Mouse (Mus musculus) stomach, embryonic 16.5 days (tissue): ENCODE results near the gene Havcr2. TPM values are rescaled to one million over a fixed set of nuclear protein-coding genes. Genes with fewer than 3 reads are reported as not detected.
A peak's percentile ranks its signal among the peaks of the same experiment; 100 is the strongest.

Experiments used
- ATAC-seq: fragments of 200-750 bp; cut with Nextera tagmentation; 2 replicates; pipeline ENCODE4 v1.8.0; 2017; ENCODE audit warnings: moderate number of reproducible peaks, moderate TSS enrichment; ENCODE audit not compliant: insufficient read depth, low FRiP score
- H3K27ac ChIP-seq: fragments of 300-500 bp; sonication (generic); 2 replicates; pipeline ENCODE4 v1.5.1; 2014; ENCODE audit warnings: low read length
- H3K27me3 ChIP-seq: fragments of 300-500 bp; sonication (generic); 2 replicates; pipeline ENCODE4 v1.6.1; 2014; ENCODE audit warnings: low read length, control low read depth, mixed read lengths; ENCODE audit not compliant: control insufficient read depth, insufficient read depth
- H3K36me3 ChIP-seq: fragments of 300-500 bp; sonication (generic); 2 replicates; pipeline ENCODE4 v1.6.1; 2014; ENCODE audit warnings: low read length; ENCODE audit not compliant: control insufficient read depth, insufficient read depth
- H3K4me1 ChIP-seq: fragments of 300-500 bp; sonication (generic); 2 replicates; pipeline ENCODE4 v1.6.1; 2014; ENCODE audit warnings: low read length, control low read depth, mixed read lengths; ENCODE audit not compliant: control insufficient read depth, insufficient read depth
- H3K4me2 ChIP-seq: fragments of 300-500 bp; sonication (generic); 2 replicates; pipeline ENCODE4 v1.6.1; 2014; ENCODE audit warnings: low read depth, low read length, mixed read lengths
- H3K4me3 ChIP-seq: fragments of 300-500 bp; sonication (generic); replicated peaks from 2 replicates; pipeline ENCODE4 v1.5.1; 2014; ENCODE audit warnings: mild to moderate bottlenecking, low read length
- H3K9ac ChIP-seq: fragments of 300-500 bp; sonication (generic); 2 replicates; pipeline ENCODE4 v1.6.1; 2014; ENCODE audit warnings: low read length
- H3K9me3 ChIP-seq: fragments of 300-500 bp; sonication (generic); replicated peaks from 2 replicates; pipeline ENCODE4 v1.6.1; 2016; ENCODE audit warnings: low read length, control low read depth; ENCODE audit not compliant: control insufficient read depth
- WGBS: fragments of 180-500 bp; shearing (Covaris S2); extraction: QIAGEN DNeasy Blood & Tissue Kit; methylation state at CpG from one replicate; pipeline ENCODE4 v1.1.7; 2014; 5-methylcytosine and 5-hydroxymethylcytosine counted together
- polyA plus RNA-seq: library from polyadenylated mRNA; unstranded; fragments of >200 nt; fragmentation: Nextera tagmentation; extraction: Ambion mirVana; gene quantifications from 2 replicates; pipeline ENCODE4 v1.2.1, GENCODE M21; 2015

The Havcr2 gene
- polyA plus RNA-seq, 1 experiment from 2014 or later = 0.17 TPM

DNA sequence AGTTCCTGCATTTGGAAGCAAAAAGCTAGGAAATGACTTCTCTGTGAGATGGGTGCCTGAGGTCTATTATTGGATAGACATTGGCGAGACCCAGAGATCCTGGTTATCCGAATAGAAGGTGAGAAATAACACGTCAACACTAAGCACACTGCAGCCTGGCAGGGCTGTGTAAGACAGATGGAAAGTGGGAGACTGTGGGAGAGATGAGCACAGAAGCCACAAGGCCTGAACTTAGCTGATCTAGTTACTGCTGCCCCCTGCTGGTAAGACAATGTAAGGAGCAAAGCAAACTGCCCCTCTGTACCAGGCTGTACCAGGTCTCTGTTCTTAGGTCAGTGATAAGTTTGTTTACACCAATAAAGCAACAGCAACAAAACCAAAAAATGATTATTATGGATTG is 23.6 kb upstream of the Havcr2 start:
- Histone ChIP-seq H3K36me3 (no peaks in the 10 kb centered on the region), H3K9me3 (no peaks in the 10 kb centered on the region), H3K27ac (no peak overlapping the region), H3K4me3 (no peak overlapping the region), H3K27me3 (no peaks in the 10 kb centered on the region), H3K4me2 (no peak overlapping the region), H3K4me1 (no peaks in the 10 kb centered on the region), H3K9ac (no peak overlapping the region)
- 22% methylated on average over 3 of the region's 3 CpGs for WGBS
- peak; percentile 47; the same call in 1 of the 2 replicates for ATAC-seq

DNA sequence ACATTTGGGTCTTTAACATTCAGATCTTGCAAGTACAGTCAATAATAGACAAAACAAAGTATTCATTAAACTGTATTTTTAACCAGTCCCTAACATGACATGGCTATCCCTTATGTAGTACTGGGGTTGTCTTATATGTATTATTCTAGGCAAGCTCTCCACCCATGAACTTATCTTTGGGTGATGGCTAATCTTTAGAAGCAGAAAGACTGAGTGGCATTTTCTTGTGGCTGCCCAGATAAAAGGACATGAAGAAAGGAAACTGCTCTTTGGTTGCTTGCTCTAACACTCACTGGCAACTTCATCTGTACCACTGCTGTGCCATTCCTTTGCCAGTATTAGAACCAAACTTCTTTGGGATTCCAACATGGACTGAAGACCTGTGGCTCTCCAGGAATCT is 19.4 kb upstream of the Havcr2 start:
- H3K27me3 ChIP-seq = no peaks in the 10 kb centered on the region
- no peak overlapping the region for H3K4me3 ChIP-seq
- H3K36me3 ChIP-seq = no peaks in the 10 kb centered on the region
- H3K9ac ChIP-seq = no peak overlapping the region
- H3K4me2 ChIP-seq = no peak overlapping the region
- no peaks in the 10 kb centered on the region for H3K9me3 ChIP-seq
- ATAC-seq = no peak
- no peak overlapping the region for H3K27ac ChIP-seq
- peaks cover 3% of the 10 kb centered on the region; the same call in 1 of the 2 replicates for H3K4me1 ChIP-seq

DNA sequence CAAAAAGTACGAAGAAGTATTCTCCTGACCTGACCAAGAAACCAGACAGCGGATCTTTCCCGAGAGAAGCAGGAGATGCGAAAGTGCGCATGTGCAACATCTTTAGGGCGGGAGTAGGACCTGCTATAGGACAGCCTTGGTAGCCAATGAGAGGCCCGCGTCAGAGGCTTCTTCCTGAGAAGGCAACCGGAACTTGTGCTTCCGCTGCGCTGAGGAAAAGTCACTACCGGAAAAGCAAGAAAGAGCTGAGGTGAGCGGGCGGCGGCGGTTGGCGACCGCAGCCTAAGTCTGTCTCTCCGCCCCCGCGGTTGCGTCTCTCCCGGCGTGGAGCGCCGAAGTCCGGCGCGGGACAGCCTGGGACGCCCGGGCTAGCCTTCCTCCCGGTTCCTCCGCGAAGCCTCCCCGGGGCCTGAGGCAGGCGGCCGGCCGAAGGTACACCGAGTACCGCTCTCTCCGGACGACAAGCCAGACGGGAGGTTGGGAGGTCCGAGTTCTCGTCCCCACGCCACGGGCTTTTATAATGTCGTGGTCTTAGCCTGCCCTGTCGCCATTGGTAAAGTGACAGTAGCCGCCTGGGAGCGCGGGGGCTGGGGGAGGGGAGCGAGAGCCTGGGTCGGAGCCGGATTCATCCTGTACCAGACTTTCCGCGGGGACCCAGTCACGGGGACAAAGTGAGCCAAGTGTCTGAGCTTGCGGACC is 17.8 kb upstream of the Havcr2 start, which contains the start of gene Med7:
Gene Med7 (plus strand): TSS at position 166 of the 699 bp plus-strand sequence.
- Histone ChIP-seq H3K4me3 (peak within 1 kb of the TSS; percentile 98), H3K4me2 (peak within 1 kb of the TSS; percentile 90), H3K4me1 (peaks cover 3% of the 10 kb centered on the region; the same call in 1 of the 2 replicates), H3K27me3 (no peaks in the 10 kb centered on the region), H3K9ac (peak within 1 kb of the TSS; percentile 98), H3K27ac (peak within 1 kb of the TSS; percentile 96), H3K9me3 (no peaks in the 10 kb centered on the region), H3K36me3 (peaks cover 4% of the 10 kb centered on the region)
- WGBS = under 1% methylated on average over 59 of the region's 59 CpGs
- ATAC-seq = peak; percentile 99

DNA sequence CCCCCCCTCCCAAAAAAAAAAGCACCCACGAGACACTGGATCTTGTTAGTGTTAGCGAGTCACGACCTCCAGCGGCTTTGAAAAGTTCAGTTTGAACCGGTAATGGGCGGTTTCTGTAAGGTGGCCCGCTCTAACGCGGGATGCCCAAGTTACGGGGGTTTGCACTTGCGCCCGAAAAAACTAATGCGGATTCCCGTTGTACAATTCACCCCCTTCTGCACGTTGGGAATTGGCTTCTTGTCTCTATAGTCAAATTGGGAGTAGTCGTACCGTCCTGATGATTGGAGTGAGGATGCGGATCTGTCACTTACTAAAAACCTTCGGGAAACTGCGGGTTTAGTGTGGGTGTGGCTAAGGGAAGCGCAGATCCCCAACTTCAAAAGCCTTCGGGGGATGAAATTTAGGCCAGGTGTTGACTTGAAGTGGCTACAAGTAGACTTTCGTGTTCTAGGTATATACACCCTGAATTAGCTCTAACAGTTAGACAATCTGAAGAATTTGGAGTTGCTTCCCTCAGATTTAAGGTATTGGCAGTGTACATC is 17.2 kb upstream of the Havcr2 start:
- H3K4me3 ChIP-seq = peak overlapping the region; percentile 98
- H3K27me3 ChIP-seq = no peaks in the 10 kb centered on the region
- H3K4me2 ChIP-seq = peak overlapping the region; percentile 90
- H3K27ac ChIP-seq = peak overlapping the region; percentile 96; the same call in 1 of the 2 replicates
- no peak for ATAC-seq
- peaks cover 4% of the 10 kb centered on the region for H3K36me3 ChIP-seq
- H3K9me3 ChIP-seq = no peaks in the 10 kb centered on the region
- peaks cover 3% of the 10 kb centered on the region; the same call in 1 of the 2 replicates for H3K4me1 ChIP-seq
- 1% methylated on average over 23 of the region's 23 CpGs for WGBS
- H3K9ac ChIP-seq = peak overlapping the region; percentile 98

DNA sequence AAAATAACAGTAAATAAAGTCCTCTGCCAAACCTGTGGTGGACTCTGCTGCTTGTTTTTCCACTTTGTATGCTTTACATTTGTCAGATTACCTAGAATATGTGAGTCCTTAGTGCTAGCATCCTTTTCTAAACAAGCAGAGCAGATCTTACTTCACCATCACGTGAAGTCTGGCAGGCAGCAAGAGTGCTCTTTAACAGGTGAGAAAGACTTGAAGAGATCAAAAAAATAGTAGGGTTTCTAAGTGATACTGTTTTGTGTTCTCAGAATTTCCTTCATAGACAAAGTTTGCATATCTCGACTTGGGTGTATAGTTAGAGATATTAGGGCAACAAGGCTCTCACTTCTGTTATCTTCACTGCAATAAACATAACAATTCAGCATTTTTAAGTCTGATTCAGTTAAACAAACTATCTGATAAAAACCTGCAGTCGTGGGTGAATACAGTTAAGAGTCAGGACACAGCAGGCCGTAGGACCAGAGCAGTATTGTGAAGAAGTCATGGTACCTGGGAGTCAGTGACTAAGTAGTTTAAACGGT is 15.7 kb upstream of the Havcr2 start:
- no peak overlapping the region for H3K4me2 ChIP-seq
- 80% methylated on average over 5 of the region's 5 CpGs for WGBS
- peaks cover 3% of the 10 kb centered on the region; the same call in 1 of the 2 replicates for H3K4me1 ChIP-seq
- H3K4me3 ChIP-seq = no peak overlapping the region
- no peaks in the 10 kb centered on the region for H3K9me3 ChIP-seq
- H3K9ac ChIP-seq = no peak overlapping the region
- no peak for ATAC-seq
- H3K27ac ChIP-seq = no peak overlapping the region
- peaks cover 4% of the 10 kb centered on the region for H3K36me3 ChIP-seq
- H3K27me3 ChIP-seq = no peaks in the 10 kb centered on the region

DNA sequence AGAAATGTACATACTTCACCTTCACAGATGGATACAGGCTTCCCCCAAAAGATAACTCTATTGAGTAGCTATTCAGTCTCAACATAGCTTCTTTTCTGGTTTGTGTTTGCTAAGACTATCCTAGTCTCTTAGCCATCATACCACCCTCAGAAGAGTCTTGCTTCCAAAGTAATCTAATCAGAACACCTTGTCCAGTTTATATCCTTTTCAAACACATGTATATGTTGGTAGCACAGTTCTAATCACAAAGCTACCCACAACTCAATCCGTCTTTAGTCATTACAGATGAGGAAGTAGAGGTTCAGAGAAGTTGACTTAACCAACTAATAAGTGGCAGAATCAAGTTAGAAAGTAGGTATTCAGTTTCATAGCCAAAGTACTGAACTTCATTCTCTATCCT is 13.0 kb upstream of the Havcr2 start:
- 89% methylated on average over 1 of the region's 1 CpGs for WGBS
- no peak overlapping the region for H3K4me3 ChIP-seq
- H3K9me3 ChIP-seq = no peaks in the 10 kb centered on the region
- no peaks in the 10 kb centered on the region for H3K27me3 ChIP-seq
- H3K9ac ChIP-seq = no peak overlapping the region
- peaks cover 4% of the 10 kb centered on the region for H3K36me3 ChIP-seq
- no peak overlapping the region for H3K4me2 ChIP-seq
- ATAC-seq = no peak
- H3K4me1 ChIP-seq = peaks cover 3% of the 10 kb centered on the region; the same call in 1 of the 2 replicates
- no peak overlapping the region for H3K27ac ChIP-seq

DNA sequence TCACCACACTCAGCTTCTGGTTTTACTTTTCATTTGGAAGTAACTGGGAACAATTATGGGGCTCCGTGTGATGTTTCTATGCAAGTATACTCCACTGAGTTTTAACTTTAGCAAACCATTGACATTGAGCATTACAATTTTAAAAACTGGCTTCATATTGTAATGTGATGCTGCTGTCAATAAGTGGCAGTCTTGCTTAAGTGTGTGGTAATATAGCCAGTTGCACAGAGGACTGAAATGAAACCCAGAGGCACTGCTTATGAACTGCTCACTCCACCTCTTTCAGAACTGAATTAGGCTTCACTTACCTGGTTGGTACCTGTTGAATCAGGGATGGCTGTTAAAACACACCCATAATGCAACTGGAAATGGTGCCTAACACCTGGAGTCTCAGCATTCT is 11.6 kb upstream of the Havcr2 start:
- Histone ChIP-seq H3K36me3 (peaks cover 4% of the 10 kb centered on the region), H3K4me1 (no peaks in the 10 kb centered on the region), H3K27me3 (no peaks in the 10 kb centered on the region), H3K4me2 (no peak overlapping the region), H3K9ac (no peak overlapping the region), H3K9me3 (no peaks in the 10 kb centered on the region), H3K27ac (no peak overlapping the region), H3K4me3 (no peak overlapping the region)
- WGBS = 88% methylated on average over 1 of the region's 1 CpGs
- no peak for ATAC-seq

DNA sequence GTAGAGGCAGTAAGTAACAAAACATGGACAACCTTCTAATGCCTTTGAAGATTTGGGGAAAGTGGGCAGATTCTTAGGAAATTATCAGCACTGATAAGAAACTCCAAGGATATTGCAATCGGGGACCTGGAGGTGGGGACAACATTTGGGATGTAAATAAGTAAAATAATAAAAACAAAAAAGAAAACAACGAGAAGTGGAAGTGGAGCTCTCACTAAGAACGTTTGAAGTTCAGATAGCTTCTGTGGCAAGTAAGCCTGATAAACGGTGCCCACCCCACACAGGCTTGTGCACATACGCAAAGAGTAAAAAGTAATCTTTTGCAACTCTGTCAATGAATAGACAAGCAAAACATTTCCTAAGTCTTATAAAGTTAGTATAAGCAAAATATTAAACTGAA is 10.8 kb upstream of the Havcr2 start:
- Histone ChIP-seq H3K4me1 (no peaks in the 10 kb centered on the region), H3K36me3 (peaks cover 4% of the 10 kb centered on the region), H3K4me2 (no peak overlapping the region), H3K9ac (no peak overlapping the region), H3K27me3 (no peaks in the 10 kb centered on the region), H3K4me3 (no peak overlapping the region), H3K27ac (no peak overlapping the region), H3K9me3 (no peaks in the 10 kb centered on the region)
- WGBS = 78% methylated on average over 5 of the region's 5 CpGs
- no peak for ATAC-seq

DNA sequence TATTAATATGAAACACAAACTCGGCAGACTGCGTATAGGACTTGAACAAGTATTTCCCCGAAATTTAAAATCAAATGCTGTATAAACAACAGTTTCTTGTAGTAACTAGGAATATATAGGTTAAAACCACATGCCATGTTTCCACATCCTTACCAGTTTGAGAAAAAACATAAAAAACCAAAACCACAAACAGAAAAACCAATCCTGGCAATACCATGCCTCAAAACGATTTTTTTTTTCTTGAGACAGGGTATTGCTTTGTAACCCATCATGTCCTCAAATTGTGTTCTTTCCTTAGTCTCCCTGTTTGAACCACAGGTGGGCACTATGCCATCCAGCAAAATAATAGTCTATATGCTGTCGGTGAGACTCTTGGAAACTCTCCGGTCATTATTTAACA is 8.6 kb upstream of the Havcr2 start:
- H3K4me2 ChIP-seq = no peak overlapping the region
- no peaks in the 10 kb centered on the region for H3K4me1 ChIP-seq
- H3K4me3 ChIP-seq = no peak overlapping the region
- H3K27me3 ChIP-seq = no peaks in the 10 kb centered on the region
- no peak overlapping the region for H3K27ac ChIP-seq
- no peak for ATAC-seq
- H3K36me3 ChIP-seq = peaks cover 4% of the 10 kb centered on the region
- no peak overlapping the region for H3K9ac ChIP-seq
- 91% methylated on average over 6 of the region's 6 CpGs for WGBS
- no peaks in the 10 kb centered on the region for H3K9me3 ChIP-seq
